Mouse (Mus musculus) heart, embryonic 12.5 days (tissue): ENCODE data around the gene Hspg2. TPM values are rescaled to one million over a fixed set of nuclear protein-coding genes. Genes with fewer than 3 reads are reported as not detected.

Experiments
- ATAC-seq: fragments of 200-750 bp; cut with Nextera tagmentation; 2 replicates; pipeline ENCODE4 v1.8.0; 2017; ENCODE audit warnings: moderate TSS enrichment, moderate library complexity; ENCODE audit not compliant: insufficient number of reproducible peaks, low FRiP score
- H3K27ac ChIP-seq: fragments of 300-500 bp; sonication (generic); 2 replicates; pipeline ENCODE4 v1.5.1; 2016; ENCODE audit warnings: mild to moderate bottlenecking, moderate library complexity; ENCODE audit not compliant: poor library complexity, severe bottlenecking
- H3K27me3 ChIP-seq: fragments of 300-500 bp; sonication (generic); replicated peaks from 2 replicates; pipeline ENCODE4 v1.6.1; 2016; ENCODE audit warnings: mild to moderate bottlenecking, moderate library complexity
- H3K36me3 ChIP-seq: fragments of 300-500 bp; sonication (generic); 2 replicates; pipeline ENCODE4 v1.6.1; 2016; ENCODE audit warnings: mild to moderate bottlenecking, moderate library complexity
- H3K4me1 ChIP-seq: fragments of 300-500 bp; sonication (generic); replicated peaks from 2 replicates; pipeline ENCODE4 v1.6.1; 2016; ENCODE audit warnings: mild to moderate bottlenecking
- H3K4me2 ChIP-seq: fragments of 300-500 bp; sonication (generic); 2 replicates; pipeline ENCODE4 v1.6.1; 2016; ENCODE audit warnings: mild to moderate bottlenecking, moderate library complexity
- H3K4me3 ChIP-seq: fragments of 300-500 bp; sonication (generic); 2 replicates; pipeline ENCODE4 v1.5.1; 2016; ENCODE audit warnings: mild to moderate bottlenecking
- H3K9ac ChIP-seq: fragments of 300-500 bp; sonication (generic); 2 replicates; pipeline ENCODE4 v1.6.1; 2016; ENCODE audit warnings: mild to moderate bottlenecking, moderate library complexity
- H3K9me3 ChIP-seq: fragments of 300-500 bp; sonication (generic); replicated peaks from 2 replicates; pipeline ENCODE4 v1.6.1; 2016; ENCODE audit warnings: mild to moderate bottlenecking, moderate library complexity
- WGBS: fragments of 180-500 bp; shearing (Covaris S2); methylation state at CpG from one replicate; pipeline ENCODE4 v1.1.7; 2016; 5-methylcytosine and 5-hydroxymethylcytosine counted together
- microRNA-seq: library from miRNA; unstranded; fragments of <30 nt; microRNA quantifications from one replicate; pipeline ENCODE4, GENCODE M21; 2017
- polyA plus RNA-seq: library from polyadenylated mRNA; unstranded; fragments of >200 nt; fragmentation: Nextera tagmentation; extraction: Ambion mirVana; gene quantifications from 2 replicates; pipeline ENCODE4 v1.2.1, GENCODE M21; 2016

Gene Hspg2
- polyA plus RNA-seq, 1 experiment from 2014 or later = 51.8 TPM

DNA sequence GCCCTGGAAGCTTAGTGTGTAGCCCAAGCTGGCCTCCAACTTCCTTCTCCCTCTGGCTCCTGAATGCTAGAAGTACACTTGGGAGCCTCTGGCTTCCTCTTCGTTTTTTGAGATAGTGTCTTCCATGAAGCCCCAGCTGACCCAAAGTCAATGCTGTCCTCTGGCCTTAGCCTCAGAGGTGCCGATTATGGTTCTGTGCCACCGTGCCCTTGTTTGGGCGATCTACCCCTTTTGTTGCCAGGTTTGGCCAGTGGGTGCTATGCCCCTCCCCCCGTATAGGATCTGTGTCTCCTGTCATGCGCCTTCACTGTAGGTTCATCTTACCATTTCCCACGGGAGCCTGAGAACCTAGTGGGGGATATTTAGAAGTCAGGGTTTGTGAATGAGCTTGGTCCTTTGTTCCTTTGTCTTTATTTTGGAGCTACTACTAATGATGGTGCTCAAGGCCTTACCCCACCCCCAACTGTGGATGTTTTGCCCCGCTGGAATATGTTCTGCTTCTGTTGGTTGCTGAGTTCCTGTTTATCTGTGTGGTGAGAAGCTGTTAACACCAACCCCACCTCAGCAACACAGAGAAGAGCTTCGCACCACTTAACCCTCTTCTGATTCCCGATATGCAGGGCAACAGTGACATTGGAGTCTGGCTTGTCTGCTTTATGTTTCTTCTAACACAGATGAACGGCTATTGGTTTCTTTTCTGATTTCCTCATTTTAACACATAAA, 135.0 kb downstream of the Hspg2 start:
- Histone ChIP-seq H3K36me3 (peaks cover 30% of the 10 kb centered on the region), H3K9ac (no peak overlapping the region), H3K4me1 (peaks cover 57% of the 10 kb centered on the region), H3K4me2 (peak overlapping the region; percentile 14; the same call in 1 of the 2 replicates), H3K27ac (no peak overlapping the region), H3K9me3 (no peaks in the 10 kb centered on the region), H3K4me3 (no peak overlapping the region), H3K27me3 (no peaks in the 10 kb centered on the region)
- ATAC-seq = no peak
- 54% methylated on average over 11 of the region's 11 CpGs for WGBS

DNA sequence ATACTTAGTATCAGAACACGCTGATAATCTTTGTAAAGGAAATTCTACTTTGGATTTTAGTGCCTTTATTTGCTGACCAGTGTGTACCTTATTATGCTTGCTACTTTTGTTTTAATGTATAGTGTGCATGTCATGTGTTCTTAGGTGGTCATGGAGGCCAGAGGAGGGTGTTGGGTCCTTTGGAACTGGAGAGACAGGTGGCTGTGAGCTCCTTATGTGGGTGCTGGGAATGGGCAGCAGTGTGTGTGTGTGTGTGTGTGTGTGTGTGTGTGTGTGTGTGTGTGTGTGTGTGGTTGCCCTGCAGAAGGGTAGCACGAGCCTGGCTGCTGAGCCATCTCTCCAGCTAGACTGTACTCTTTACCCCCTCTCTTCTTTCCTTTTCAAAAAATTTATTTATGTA, 138.5 kb downstream of the Hspg2 start:
- Histone ChIP-seq H3K9ac (no peak overlapping the region), H3K4me3 (no peak overlapping the region), H3K9me3 (no peaks in the 10 kb centered on the region), H3K27ac (no peak overlapping the region), H3K36me3 (peaks cover 63% of the 10 kb centered on the region), H3K4me1 (peaks cover 42% of the 10 kb centered on the region), H3K4me2 (no peak overlapping the region), H3K27me3 (no peaks in the 10 kb centered on the region)
- ATAC-seq = no peak
- WGBS = 96% methylated on average over 2 of the region's 2 CpGs

DNA sequence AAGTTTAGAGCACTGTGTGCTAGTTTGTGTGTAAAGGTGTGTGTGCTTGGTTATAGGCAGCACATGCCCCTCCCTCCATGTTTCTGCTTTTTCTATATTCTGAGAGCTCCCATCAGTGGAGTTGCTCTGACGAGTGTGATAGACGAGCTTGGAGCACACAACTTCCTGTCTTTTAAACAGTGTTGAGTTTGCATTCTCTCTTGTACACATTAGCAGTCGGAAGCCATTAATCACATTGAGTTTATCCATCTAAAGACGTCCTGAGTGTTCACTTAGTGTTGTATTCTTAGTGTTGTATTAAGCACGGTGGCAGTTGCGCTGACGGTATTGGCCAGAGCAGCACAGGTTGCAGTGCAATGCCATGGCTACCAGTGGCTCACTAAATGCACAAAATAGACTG, 140.7 kb downstream of the Hspg2 start:
- Histone ChIP-seq H3K27me3 (no peaks in the 10 kb centered on the region), H3K4me2 (no peak overlapping the region), H3K4me1 (peaks cover 21% of the 10 kb centered on the region; the same call in 1 of the 2 replicates), H3K9ac (no peak overlapping the region), H3K27ac (no peak overlapping the region), H3K36me3 (peaks cover 86% of the 10 kb centered on the region), H3K4me3 (no peak overlapping the region), H3K9me3 (no peaks in the 10 kb centered on the region)
- ATAC-seq = no peak
- 77% methylated on average over 7 of the region's 7 CpGs for WGBS

DNA sequence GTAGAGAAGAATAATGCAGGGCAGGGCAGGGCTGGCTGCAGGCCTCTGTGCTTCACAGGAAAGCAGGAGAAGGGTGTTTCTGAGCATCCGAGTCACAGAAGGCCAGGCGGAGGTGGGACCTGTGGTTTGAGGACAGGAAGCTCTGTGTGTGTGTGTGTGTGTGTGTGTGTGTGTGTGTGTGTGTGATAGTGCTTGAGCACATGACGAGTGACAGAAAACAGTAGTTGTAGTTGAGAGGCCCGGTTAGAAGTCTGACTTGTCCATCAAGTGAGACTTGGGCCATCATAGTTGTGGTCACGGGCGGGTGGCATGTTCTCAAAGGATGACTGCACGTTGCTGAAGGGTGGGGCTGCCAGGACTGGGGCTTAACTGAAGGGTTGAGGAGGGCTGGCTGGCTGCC, 141.1 kb downstream of the Hspg2 start:
- no peak for ATAC-seq
- Histone ChIP-seq H3K9ac (no peak overlapping the region), H3K27ac (no peak overlapping the region), H3K4me2 (no peak overlapping the region), H3K4me1 (peaks cover 17% of the 10 kb centered on the region; the same call in 1 of the 2 replicates), H3K36me3 (peaks cover 90% of the 10 kb centered on the region), H3K27me3 (no peaks in the 10 kb centered on the region), H3K4me3 (no peak overlapping the region), H3K9me3 (no peaks in the 10 kb centered on the region)
- WGBS = 51% methylated on average over 7 of the region's 7 CpGs

DNA sequence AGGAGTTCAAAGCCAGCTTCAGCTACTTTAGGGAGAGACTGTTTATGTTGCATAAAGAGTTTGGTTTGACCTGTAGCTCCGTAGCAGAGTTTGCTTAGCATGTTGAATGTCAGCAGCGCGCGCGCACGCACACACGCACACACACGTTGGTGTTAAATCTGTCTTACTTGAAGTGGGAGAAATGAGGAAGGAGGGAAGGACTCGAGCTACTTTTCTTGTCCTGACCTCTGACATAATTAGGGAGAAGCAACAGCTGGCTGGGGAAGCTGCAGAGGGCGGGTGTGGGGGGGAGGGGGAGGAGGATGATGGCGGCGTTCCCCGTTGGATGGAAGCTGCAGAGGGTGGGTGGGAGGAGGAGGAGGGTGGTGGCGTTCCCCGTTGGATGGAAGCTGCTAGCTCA, 141.7 kb downstream of the Hspg2 start:
- H3K27me3 ChIP-seq = no peaks in the 10 kb centered on the region
- H3K27ac ChIP-seq = no peak overlapping the region
- no peak overlapping the region for H3K4me3 ChIP-seq
- ATAC-seq = no peak
- peaks cover 15% of the 10 kb centered on the region; the same call in 1 of the 2 replicates for H3K4me1 ChIP-seq
- WGBS = 84% methylated on average over 15 of the region's 15 CpGs
- H3K36me3 ChIP-seq = peaks cover 93% of the 10 kb centered on the region
- H3K9ac ChIP-seq = no peak overlapping the region
- H3K4me2 ChIP-seq = no peak overlapping the region
- H3K9me3 ChIP-seq = no peaks in the 10 kb centered on the region

Small RNA genes within 50 kb of the gene (microRNA-seq; reads per million reads assigned to microRNA genes)
- gene Mir7018 = 7.8 reads per million, percentile 20 among the genes with 10 or more reads in this experiment

Other genes starting within 250 kb of the Hspg2 start
- gene Wnt4, start 191.3 kb upstream of the Hspg2 start, polyA plus RNA-seq = 2.7 and 3.1 TPM in 2 replicates
- 528 and 544 TPM in 2 replicates for gene Cdc42, start 111.0 kb upstream of the Hspg2 start, polyA plus RNA-seq
- gene Cela3a, start 59.0 kb upstream of the Hspg2 start, polyA plus RNA-seq = not detected in 2 replicates
- gene Cela3b, start 38.2 kb upstream of the Hspg2 start, polyA plus RNA-seq = not detected in 2 replicates
- gene 1700013G24Rik, start 15.5 kb upstream of the Hspg2 start, polyA plus RNA-seq = not detected in 2 replicates
- gene Ldlrad2, start 105.8 kb downstream of the Hspg2 start, polyA plus RNA-seq = not detected in 2 replicates
- gene Usp48, start 125.0 kb downstream of the Hspg2 start, polyA plus RNA-seq = 44.2 and 45.8 TPM in 2 replicates
- 4.3 and 4.9 TPM in 2 replicates for gene Rap1gap, start 196.0 kb downstream of the Hspg2 start, polyA plus RNA-seq